Mouse (Mus musculus) stomach, embryonic 14.5 days (tissue): Measurements from ENCODE around the gene Ncstn. TPM values are rescaled to one million over a fixed set of nuclear protein-coding genes. Genes with fewer than 3 reads are reported as not detected.
A peak's percentile ranks its signal among the peaks of the same experiment; 100 is the strongest.

Source experiments
- ATAC-seq: fragments of 200-750 bp; cut with Nextera tagmentation; 2 replicates; pipeline ENCODE4 v1.8.0; 2017; ENCODE audit warnings: low read depth, moderate TSS enrichment; ENCODE audit not compliant: insufficient number of reproducible peaks, insufficient read depth, low FRiP score
- H3K27ac ChIP-seq: fragments of 300-500 bp; sonication (generic); 2 replicates; pipeline ENCODE4 v1.5.1; 2014; ENCODE audit warnings: mild to moderate bottlenecking, low read length, moderate library complexity, mixed read lengths
- H3K27me3 ChIP-seq: fragments of 300-500 bp; sonication (generic); 2 replicates; pipeline ENCODE4 v1.6.1; 2014; ENCODE audit warnings: low read length, control low read depth, mixed read lengths; ENCODE audit not compliant: control insufficient read depth, insufficient read depth
- H3K36me3 ChIP-seq: fragments of 300-500 bp; sonication (generic); 2 replicates; pipeline ENCODE4 v1.6.1; 2014; ENCODE audit warnings: mild to moderate bottlenecking, control low read depth, low read length, moderate library complexity, mixed read lengths; ENCODE audit not compliant: control insufficient read depth, insufficient read depth
- H3K4me1 ChIP-seq: fragments of 300-500 bp; sonication (generic); 2 replicates; pipeline ENCODE4 v1.6.1; 2014; ENCODE audit warnings: low read length, control low read depth, mixed read lengths; ENCODE audit not compliant: control insufficient read depth, insufficient read depth
- H3K4me2 ChIP-seq: fragments of 300-500 bp; sonication (generic); replicated peaks from 2 replicates; pipeline ENCODE4 v1.6.1; 2014; ENCODE audit warnings: low read depth, low read length, control low read depth
- H3K4me3 ChIP-seq: fragments of 300-500 bp; sonication (generic); 2 replicates; pipeline ENCODE4 v1.5.1; 2014; ENCODE audit warnings: low read depth, low read length, control low read depth
- H3K9ac ChIP-seq: fragments of 300-500 bp; sonication (generic); replicated peaks from 2 replicates; pipeline ENCODE4 v1.6.1; 2014; ENCODE audit warnings: low read depth, mild to moderate bottlenecking, control low read depth, low read length, moderate library complexity, mixed read lengths
- H3K9me3 ChIP-seq: fragments of 300-500 bp; sonication (generic); 2 replicates; pipeline ENCODE4 v1.6.1; 2016; ENCODE audit warnings: low read depth, low read length, control low read depth; ENCODE audit not compliant: control insufficient read depth
- WGBS: fragments of 180-500 bp; shearing (Covaris S2); extraction: QIAGEN DNeasy Blood & Tissue Kit; methylation state at CpG from one replicate; pipeline ENCODE4 v1.1.7; 2014; 5-methylcytosine and 5-hydroxymethylcytosine counted together
- polyA plus RNA-seq: library from polyadenylated mRNA; unstranded; fragments of >200 nt; fragmentation: Nextera tagmentation; extraction: Ambion mirVana; gene quantifications from 2 replicates; pipeline ENCODE4 v1.2.1, GENCODE M21; 2014

Gene Ncstn
- 139 and 140 TPM in 2 replicates for polyA plus RNA-seq

GRCm38 (mm10) chr1:172082101-172082898 lies at the start of gene Ncstn, which contains the start of gene Copa:
Gene Ncstn (minus strand): TSS chr1:172082795.
Gene Copa (plus strand): TSS chr1:172082529.
- peak; percentile 98 for ATAC-seq
- no peaks in the 10 kb centered on the region for H3K27me3 ChIP-seq
- WGBS = under 1% methylated on average over 40 of the region's 40 CpGs
- H3K36me3 ChIP-seq = peaks cover 24% of the 10 kb centered on the region
- H3K4me2 ChIP-seq = peak within 1 kb of the TSS; percentile 42
- peaks cover 17% of the 10 kb centered on the region; the same call in 1 of the 2 replicates for H3K4me1 ChIP-seq
- peak within 1 kb of the TSS; percentile 75 for H3K9ac ChIP-seq
- H3K27ac ChIP-seq = peak within 1 kb of the TSS; percentile 71; the same call in 1 of the 2 replicates
- peak within 1 kb of the TSS; percentile 78 for H3K4me3 ChIP-seq
- H3K9me3 ChIP-seq = no peaks in the 10 kb centered on the region

- Histone ChIP-seq H3K9me3 (no peaks in the 10 kb centered on the region), H3K4me3 (no peak overlapping the region), H3K27me3 (no peaks in the 10 kb centered on the region), H3K4me2 (no peak overlapping the region), H3K4me1 (peaks cover 5% of the 10 kb centered on the region), H3K9ac (no peak overlapping the region), H3K36me3 (peaks cover 52% of the 10 kb centered on the region), H3K27ac (no peak overlapping the region)
- WGBS = 85% methylated on average over 7 of the region's 7 CpGs
- no peak; the same call in 1 of the 2 replicates for ATAC-seq
These were observed 49.7 kb upstream of the Ncstn start for GRCm38 (mm10) chr1:172132319-172132718.

- Histone ChIP-seq H3K9me3 (no peaks in the 10 kb centered on the region), H3K27me3 (no peaks in the 10 kb centered on the region), H3K4me2 (no peak overlapping the region), H3K36me3 (peaks cover 42% of the 10 kb centered on the region), H3K4me1 (peaks cover 5% of the 10 kb centered on the region), H3K27ac (no peak overlapping the region), H3K4me3 (no peak overlapping the region), H3K9ac (no peak overlapping the region)
- no peak for ATAC-seq
- 93% methylated on average over 5 of the region's 5 CpGs for WGBS
These were observed 47.2 kb upstream of the Ncstn start for GRCm38 (mm10) chr1:172129780-172130179.

GRCm38 (mm10) chr1:172129108-172129507 lies 46.5 kb upstream of the Ncstn start:
- Histone ChIP-seq H3K9ac (no peak overlapping the region), H3K27ac (no peak overlapping the region), H3K4me3 (no peak overlapping the region), H3K9me3 (no peaks in the 10 kb centered on the region), H3K4me1 (peaks cover 5% of the 10 kb centered on the region), H3K4me2 (no peak overlapping the region), H3K36me3 (peaks cover 35% of the 10 kb centered on the region), H3K27me3 (no peaks in the 10 kb centered on the region)
- no peak for ATAC-seq
- WGBS = 60% methylated on average over 2 of the region's 2 CpGs

- H3K27ac ChIP-seq = no peak overlapping the region
- H3K27me3 ChIP-seq = no peaks in the 10 kb centered on the region
- H3K36me3 ChIP-seq = peaks cover 30% of the 10 kb centered on the region
- H3K4me1 ChIP-seq = peaks cover 5% of the 10 kb centered on the region
- no peak overlapping the region for H3K4me2 ChIP-seq
- H3K9me3 ChIP-seq = no peaks in the 10 kb centered on the region
- no peak for ATAC-seq
- no peak overlapping the region for H3K4me3 ChIP-seq
- WGBS = 93% methylated on average over 15 of the region's 15 CpGs
- H3K9ac ChIP-seq = no peak overlapping the region
These were observed 46.0 kb upstream of the Ncstn start for GRCm38 (mm10) chr1:172128563-172128962.

- H3K9me3 ChIP-seq = no peaks in the 10 kb centered on the region
- ATAC-seq = no peak
- H3K4me1 ChIP-seq = peaks cover 5% of the 10 kb centered on the region
- peak overlapping the region; percentile 67 for H3K9ac ChIP-seq
- H3K36me3 ChIP-seq = peaks cover 29% of the 10 kb centered on the region
- H3K27me3 ChIP-seq = no peaks in the 10 kb centered on the region
- peak overlapping the region; percentile 89 for H3K4me3 ChIP-seq
- H3K4me2 ChIP-seq = peak overlapping the region; percentile 76
- no peak overlapping the region for H3K27ac ChIP-seq
- WGBS = 24% methylated on average over 5 of the region's 5 CpGs
These were observed 44.9 kb upstream of the Ncstn start for GRCm38 (mm10) chr1:172127487-172127886.

GRCm38 (mm10) chr1:172126376-172127347 lies 44.1 kb upstream of the Ncstn start, which contains the start of gene Pex19:
Gene Pex19 (plus strand): TSS chr1:172126755.
- Histone ChIP-seq H3K36me3 (peaks cover 34% of the 10 kb centered on the region), H3K27ac (no peak within 1 kb of the TSS)

GRCm38 (mm10) chr1:172124572-172124971 lies 42.0 kb upstream of the Ncstn start:
- Histone ChIP-seq H3K9ac (no peak overlapping the region), H3K4me1 (peaks cover 5% of the 10 kb centered on the region), H3K4me3 (no peak overlapping the region), H3K36me3 (peaks cover 45% of the 10 kb centered on the region), H3K27me3 (no peaks in the 10 kb centered on the region), H3K4me2 (no peak overlapping the region), H3K9me3 (no peaks in the 10 kb centered on the region), H3K27ac (no peak overlapping the region)
- ATAC-seq = no peak
- WGBS = 79% methylated on average over 6 of the region's 6 CpGs

More at GRCm38 (mm10) chr1:172126376-172127347, 44.1 kb upstream of the Ncstn start, which contains the start of gene Pex19:
- no peaks in the 10 kb centered on the region for H3K9me3 ChIP-seq
- peak within 1 kb of the TSS; percentile 76 for H3K4me2 ChIP-seq
- H3K27me3 ChIP-seq = no peaks in the 10 kb centered on the region
- ATAC-seq = peak; percentile 95
- peak within 1 kb of the TSS; percentile 67 for H3K9ac ChIP-seq
- H3K4me1 ChIP-seq = peaks cover 5% of the 10 kb centered on the region
- WGBS = 1% methylated on average over 42 of the region's 42 CpGs
- peak within 1 kb of the TSS; percentile 89 for H3K4me3 ChIP-seq
